Mouse (Mus musculus) CD8-positive naive resting alpha-beta T cell, adult 2 months (primary cell): ENCODE data around the gene Vangl1.

Source experiments
- DNase-seq, 2 experiments: peaks; one replicate each; pipeline ENCODE4 v3.0.0; 2022; ENCODE audit warnings: low read depth in 2 of 2, low spot score in 2 of 2

Vangl1 gene

GRCm38 (mm10) chr3:102199226-102199625 is 5.3 kb downstream of the Vangl1 start:
- DNase-seq: no peak

GRCm38 (mm10) chr3:102198446-102198845 is 6.0 kb downstream of the Vangl1 start:
- no peak for DNase-seq

DNA sequence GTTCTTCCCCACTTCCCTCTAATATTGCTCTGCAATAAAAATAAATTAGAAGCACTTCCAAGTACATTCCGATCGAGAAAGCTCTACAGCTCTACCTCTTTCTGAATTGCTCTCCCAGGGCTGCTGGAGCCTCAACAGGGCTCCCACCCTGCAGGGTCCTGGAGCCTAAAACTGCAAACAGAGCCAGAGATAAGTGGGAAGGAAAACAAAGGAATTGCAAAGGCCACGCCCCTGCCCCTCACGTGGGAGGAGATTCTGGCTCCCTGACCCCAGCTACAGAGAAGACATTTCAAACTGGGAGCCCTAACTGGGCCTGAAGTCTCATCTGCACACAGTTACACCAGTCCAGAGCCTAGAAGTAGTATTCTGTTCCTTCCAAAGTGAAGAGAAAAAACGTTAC is 6.7 kb downstream of the Vangl1 start:
- no peak for DNase-seq

GRCm38 (mm10) chr3:102197152-102197551 is 7.3 kb downstream of the Vangl1 start:
- no peak for DNase-seq

DNA sequence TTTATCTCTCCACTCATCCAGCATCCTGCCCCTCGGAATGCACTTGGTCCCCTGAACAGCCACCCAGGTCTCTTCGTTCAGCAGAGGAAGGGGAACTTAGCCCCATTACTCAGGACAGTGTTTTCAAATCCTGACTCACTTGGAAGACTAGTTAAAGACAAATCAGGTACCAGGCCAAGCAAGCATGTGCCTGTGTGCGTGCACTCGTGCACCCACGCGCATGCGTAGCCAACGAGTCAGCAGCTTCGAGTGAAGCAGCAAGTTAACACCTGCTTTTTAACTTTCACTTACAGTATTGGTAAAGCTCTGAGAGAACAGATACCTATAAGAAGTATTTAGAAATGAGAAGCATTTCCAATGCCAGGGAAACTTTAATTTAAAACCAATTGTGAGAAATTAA is 8.3 kb downstream of the Vangl1 start:
- DNase-seq: no peak

DNA sequence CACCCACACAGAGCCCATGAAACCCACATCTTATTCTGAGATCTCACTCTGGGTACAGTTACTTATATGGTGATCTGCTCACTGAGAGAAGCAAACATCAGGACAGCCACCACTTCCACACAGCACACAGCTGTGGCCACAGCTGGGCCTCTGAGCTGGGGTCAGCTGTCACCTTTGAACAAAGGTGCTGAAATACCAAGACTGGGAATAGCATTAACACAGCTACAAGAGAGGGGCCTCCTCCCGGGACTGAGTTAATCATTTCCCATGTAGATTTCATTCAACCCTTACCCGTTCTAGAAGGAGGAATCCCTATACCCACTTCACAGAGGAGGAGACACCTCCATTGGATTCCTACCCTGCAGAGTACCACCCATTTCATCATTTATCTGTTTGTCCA is 8.7 kb downstream of the Vangl1 start:
- DNase-seq: no peak

GRCm38 (mm10) chr3:102194291-102195051 is 10.0 kb downstream of the Vangl1 start:
- no peak for DNase-seq

- no peak for DNase-seq
These were observed 10.8 kb downstream of the Vangl1 start for GRCm38 (mm10) chr3:102193488-102194290.

GRCm38 (mm10) chr3:102192621-102193020 is 11.9 kb downstream of the Vangl1 start:
- no peak for DNase-seq

- DNase-seq: no peak
These were observed 12.9 kb downstream of the Vangl1 start for GRCm38 (mm10) chr3:102191575-102191974.

DNA sequence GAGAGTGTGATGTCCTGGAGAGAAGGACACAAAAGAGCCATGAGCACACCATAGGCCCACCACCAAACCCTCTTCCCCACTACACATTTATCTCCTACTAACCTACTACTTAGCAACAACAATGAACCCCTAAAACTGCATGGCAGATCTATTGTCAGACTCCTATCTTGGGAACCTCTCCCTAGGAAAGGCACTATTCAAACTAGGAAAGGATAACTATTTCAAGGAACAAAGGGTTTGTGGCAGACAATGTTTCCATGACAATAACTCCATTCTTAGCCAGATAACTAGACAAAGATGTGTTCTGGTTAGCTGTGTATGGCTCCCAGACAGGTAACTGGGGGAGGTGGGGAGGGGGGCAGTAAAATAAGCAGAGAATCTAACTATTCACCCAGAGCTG is 13.9 kb downstream of the Vangl1 start:
- no peak for DNase-seq

DNA sequence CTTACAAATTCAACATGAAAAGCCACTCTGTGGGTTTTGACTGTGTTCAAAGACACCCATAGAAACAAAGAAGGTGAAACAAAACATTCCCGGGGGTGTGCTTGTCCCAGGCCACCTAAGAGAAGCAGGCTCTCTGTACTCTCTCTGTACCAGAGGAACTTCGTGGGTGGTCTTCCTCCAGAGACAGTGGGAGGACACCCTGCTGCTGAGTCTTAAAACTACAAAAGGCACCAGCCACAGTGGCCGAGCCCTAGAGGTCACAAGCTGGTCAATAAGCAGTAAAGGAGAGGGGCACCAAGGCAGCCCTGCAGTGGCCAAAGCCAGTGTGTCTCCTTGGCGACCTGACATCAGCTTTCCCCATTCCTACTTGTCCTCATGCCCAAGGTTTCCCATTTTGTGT is 14.5 kb downstream of the Vangl1 start:
- DNase-seq: no peak

DNA sequence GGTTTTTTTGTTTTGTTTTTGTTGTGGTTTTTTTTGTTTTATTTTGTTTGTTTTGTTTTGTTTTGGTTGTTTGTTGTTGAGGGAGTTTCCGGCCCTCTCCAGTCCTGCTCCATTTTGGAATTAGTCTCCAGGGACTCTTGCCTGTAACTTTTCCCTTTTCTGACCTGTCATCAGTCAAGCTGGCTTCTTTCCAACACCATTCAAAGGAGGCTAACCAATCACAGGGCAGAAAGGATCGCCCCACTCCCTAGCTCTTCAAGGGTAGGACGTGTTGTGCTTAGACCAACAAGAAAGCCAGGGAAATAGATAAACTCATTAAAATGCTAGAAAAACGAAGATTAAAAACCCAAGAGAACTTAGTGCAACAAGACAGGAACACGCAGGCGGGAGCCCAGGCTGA is 15.5 kb downstream of the Vangl1 start:
- no peak for DNase-seq

GRCm38 (mm10) chr3:102187401-102187800 is 17.1 kb downstream of the Vangl1 start:
- DNase-seq: no peak

- no peak for DNase-seq
These were observed 19.8 kb downstream of the Vangl1 start for GRCm38 (mm10) chr3:102184721-102185120.

DNA sequence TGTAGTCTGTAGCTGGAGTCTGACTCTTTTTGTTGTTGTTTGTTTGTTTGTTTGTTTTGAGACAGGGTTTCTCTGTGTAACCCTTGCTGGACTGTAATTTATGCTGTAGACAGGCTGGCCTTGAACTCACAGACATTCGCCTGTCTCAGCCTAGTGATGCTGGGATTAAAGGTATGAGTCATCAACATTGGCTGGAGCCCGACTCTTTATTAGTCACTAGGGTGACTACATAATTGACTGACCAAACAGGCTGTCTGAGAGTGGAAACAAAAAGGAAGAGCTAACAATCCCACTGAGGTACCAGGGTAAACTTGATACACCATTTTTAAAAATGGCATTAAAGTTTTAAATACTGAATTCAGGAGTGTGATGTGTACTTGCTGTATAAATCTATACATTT is 21.9 kb downstream of the Vangl1 start:
- no peak for DNase-seq

- no peak for DNase-seq
These were observed 23.3 kb downstream of the Vangl1 start for GRCm38 (mm10) chr3:102181191-102181590.

- DNase-seq: no peak
These were observed 23.7 kb downstream of the Vangl1 start for GRCm38 (mm10) chr3:102180746-102181145.

GRCm38 (mm10) chr3:102179869-102180268 is 24.6 kb downstream of the Vangl1 start:
- DNase-seq: no peak

GRCm38 (mm10) chr3:102177837-102178615 is 26.5 kb downstream of the Vangl1 start:
- DNase-seq: no peak

- no peak for DNase-seq
These were observed 28.4 kb downstream of the Vangl1 start for GRCm38 (mm10) chr3:102176116-102176515.

GRCm38 (mm10) chr3:102175701-102176100 is 28.8 kb downstream of the Vangl1 start:
- DNase-seq: no peak
